Mouse (Mus musculus): ENCODE data around the gene Kl.

The Kl gene

GRCm38 (mm10) chr5:150952328-150952668, at the start of gene Kl:
Gene Kl, plus strand, starts transcription at chr5:150952607.
- no peak for DNase-seq (ENCODE audit: low read depth in 2 of 2, low spot score in 2 of 2)

- DNase-seq (ENCODE audit: low read depth in 2 of 2, low spot score in 2 of 2), result no peak
These were observed 46.1 kb upstream of the Kl start for GRCm38 (mm10) chr5:150906053-150907040.

GRCm38 (mm10) chr5:150912156-150912555, 40.3 kb upstream of the Kl start:
- no peak for DNase-seq (ENCODE audit: low read depth in 2 of 2, low spot score in 2 of 2)

GRCm38 (mm10) chr5:150912656-150913055, 39.8 kb upstream of the Kl start:
- no peak for DNase-seq (ENCODE audit: low read depth in 2 of 2, low spot score in 2 of 2)

DNA sequence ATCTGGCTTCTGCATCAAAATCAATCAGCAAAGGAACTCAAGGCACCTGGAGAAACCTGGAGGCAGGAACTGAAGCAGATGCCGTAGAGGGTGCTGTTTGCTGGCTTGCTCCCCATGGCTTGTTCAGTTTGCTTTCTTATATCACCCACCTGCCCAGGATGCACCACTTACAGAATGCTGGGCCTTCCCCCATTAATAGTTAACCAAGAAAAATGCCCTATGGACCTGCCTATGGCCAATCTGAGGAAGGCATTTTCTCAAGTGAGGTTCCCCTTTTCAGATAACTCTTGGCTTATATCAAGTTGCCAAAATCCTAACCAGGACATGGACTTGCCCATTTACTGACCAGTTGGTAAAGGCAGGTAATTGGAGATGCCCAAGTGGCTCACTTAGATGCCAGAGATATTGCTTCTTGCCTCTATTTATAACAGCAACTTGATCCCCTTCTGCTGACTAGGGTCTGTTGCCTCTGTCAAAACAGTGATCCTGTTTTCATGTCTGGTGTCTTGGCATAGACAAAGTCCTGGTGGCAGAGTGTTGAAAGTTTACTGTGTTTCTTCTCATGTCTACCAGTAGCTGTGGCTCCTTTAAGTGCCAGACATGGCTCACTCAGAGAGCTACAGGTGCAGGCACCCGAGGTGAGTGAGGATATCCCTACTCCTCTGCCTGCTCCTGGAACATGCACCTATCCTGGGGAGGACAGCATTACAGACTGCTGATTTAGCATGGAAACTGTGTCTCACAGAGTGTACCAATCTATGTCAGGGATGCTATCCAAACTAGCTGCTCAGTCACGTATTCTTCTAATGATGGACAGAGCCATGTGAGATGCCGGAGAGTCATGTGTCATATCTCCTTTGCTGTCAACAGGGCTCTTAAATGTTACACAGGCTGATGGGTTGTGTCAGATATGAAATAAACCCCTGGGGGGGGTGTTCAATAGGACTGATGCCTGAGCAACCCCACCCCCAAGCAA, 37.0 kb upstream of the Kl start:
- DNase-seq (ENCODE audit: low read depth in 2 of 2, low spot score in 2 of 2), result no peak

GRCm38 (mm10) chr5:150917131-150917858, 35.1 kb upstream of the Kl start:
- DNase-seq (ENCODE audit: low read depth in 2 of 2, low spot score in 2 of 2), result no peak

DNA sequence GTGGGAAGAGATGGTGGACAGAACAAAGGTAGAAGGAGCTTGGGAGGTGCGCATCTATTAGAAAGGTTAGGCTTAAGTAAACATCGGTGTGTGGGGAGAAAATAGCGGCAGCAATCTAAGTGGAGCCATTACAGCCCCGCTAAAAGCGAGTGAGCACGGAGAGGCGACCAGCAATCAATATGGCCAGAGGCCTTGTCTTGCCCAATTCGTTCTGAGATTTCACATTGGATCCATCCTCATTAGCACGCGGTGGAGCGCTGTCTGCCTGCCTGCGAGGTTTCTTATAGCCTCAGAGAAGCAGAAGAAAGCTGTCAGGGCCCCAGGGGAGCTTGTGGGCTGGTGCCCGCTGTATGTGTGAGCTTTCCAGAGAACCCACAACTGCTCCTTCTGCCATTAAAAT, 33.8 kb upstream of the Kl start:
- DNase-seq (ENCODE audit: low read depth in 2 of 2, low spot score in 2 of 2), result no peak

DNA sequence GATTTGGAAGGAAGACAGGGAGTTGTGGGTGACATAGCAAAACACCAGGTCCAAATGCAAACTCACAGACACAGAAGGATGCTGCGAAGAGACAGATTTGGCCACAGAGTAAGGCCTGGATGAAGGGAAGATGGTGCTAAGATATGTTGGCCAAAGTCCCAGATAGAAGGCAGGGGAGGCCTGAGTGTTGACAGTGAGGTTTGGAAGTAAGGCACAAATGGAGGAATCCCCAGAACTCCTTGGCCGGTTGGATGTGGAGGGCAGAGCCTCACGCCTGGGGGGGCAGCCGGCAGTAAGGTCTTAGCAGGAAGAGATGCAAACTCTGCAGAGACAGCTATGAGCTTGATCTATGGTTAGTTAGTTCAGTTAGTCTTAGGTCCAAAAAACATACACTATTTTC, 33.1 kb upstream of the Kl start:
- DNase-seq (ENCODE audit: low read depth in 2 of 2, low spot score in 2 of 2), result no peak

DNA sequence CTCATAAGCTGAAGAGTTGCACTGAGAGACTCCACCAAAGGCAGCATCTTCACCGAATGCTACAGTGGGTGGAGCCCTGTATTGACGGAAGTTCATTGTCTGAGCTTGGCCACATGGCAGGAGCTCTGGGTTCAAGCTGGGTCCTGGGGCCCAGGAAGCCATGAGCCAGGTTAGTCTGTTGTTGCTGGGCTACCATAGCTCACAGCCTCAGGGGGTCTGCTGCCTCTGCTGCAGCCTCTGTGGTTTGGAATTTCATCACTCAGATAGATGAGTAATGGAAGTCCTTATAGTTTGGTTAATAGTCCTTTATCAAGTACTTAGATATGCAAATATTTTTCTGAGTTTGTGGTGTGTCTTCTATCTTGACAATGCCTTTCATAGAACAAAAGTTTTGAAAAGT, 32.4 kb upstream of the Kl start:
- no peak for DNase-seq (ENCODE audit: low read depth in 2 of 2, low spot score in 2 of 2)

GRCm38 (mm10) chr5:150929406-150929805, 23.0 kb upstream of the Kl start:
- DNase-seq (ENCODE audit: low read depth in 2 of 2, low spot score in 2 of 2), result no peak

DNA sequence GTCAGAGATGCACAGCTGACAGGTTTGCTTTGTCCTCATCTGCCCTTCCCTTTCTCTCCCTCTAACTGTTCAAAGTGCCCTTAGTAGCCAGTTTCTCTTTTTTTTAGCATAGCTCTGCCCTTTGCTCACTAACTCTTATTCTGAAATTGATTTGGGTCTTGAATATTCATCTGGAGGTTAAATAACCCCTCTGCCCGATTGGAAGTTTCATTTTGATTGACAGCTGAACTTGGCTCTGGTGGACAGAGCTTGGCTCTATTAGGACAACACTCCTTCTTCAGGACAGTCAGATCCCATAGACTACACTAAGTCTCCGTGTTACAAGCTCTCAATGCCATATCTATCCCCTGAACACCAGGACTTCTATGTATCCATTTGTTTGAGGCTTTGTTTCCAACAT, 19.8 kb upstream of the Kl start:
- no peak for DNase-seq (ENCODE audit: low read depth in 2 of 2, low spot score in 2 of 2)

GRCm38 (mm10) chr5:150936213-150936612, 16.2 kb upstream of the Kl start:
- DNase-seq (ENCODE audit: low read depth in 2 of 2, low spot score in 2 of 2), result no peak

- no peak for DNase-seq (ENCODE audit: low read depth in 2 of 2, low spot score in 2 of 2)
These were observed 15.6 kb upstream of the Kl start for GRCm38 (mm10) chr5:150936807-150937206.

DNA sequence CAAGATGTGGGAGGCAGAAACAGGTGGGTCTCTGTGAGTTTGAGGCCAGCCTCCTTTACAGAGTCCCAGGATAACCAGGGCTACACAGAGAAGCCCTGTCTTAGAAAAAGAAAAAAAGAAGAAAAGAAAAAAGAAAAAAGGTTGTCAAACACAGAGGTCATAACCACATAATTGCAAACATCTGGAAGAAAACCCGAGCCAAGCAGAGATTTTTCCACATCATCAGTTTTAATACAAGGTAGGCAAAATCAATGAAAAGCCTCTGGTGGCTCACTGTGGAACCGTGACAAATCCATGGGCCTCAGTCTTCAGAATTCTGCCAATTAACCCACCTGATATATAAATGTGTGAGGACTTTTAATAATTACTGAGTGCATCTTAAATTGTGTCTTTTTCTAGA, 14.9 kb upstream of the Kl start:
- DNase-seq (ENCODE audit: low read depth in 2 of 2, low spot score in 2 of 2), result no peak

DNA sequence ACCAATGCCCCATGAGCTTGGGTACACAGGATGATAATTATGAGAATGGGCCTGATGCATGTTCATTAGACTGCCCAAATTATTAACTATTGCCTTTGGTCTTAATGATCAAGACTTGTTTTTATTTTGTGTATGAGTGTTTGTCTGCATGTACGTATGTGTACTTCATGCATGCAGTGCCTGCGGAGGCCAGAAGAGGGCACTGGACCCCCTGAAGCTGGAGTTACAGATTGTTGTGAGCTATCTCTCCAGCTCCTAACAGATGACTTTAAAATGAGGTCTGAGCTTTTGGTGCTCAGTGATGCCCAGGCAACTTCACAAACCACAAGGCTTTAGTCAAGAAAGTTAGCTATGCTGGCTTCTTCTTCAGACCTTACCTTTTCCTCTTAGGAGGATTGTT, 6.8 kb upstream of the Kl start:
- DNase-seq (ENCODE audit: low read depth in 2 of 2, low spot score in 2 of 2), result no peak

DNA sequence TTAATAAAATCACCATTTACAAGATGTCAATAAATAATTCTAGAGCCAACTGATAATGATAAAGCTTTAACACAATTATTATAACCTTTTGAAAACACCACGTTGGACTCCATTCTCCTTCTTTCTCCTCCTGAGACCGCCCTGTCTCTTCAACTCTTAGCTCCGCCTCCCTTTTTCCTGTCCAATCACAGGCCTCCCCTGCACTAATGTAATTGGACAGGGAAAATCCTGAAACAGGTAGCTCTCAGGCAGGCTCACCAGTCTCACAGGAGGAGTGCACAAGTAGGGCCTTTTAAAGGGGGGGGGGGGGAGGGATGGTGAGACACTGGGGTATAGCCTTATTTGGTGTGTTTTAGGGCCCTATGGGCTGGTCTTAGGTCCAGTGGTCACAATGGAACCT, 3.3 kb upstream of the Kl start:
- DNase-seq (ENCODE audit: low read depth in 2 of 2, low spot score in 2 of 2), result no peak

DNA sequence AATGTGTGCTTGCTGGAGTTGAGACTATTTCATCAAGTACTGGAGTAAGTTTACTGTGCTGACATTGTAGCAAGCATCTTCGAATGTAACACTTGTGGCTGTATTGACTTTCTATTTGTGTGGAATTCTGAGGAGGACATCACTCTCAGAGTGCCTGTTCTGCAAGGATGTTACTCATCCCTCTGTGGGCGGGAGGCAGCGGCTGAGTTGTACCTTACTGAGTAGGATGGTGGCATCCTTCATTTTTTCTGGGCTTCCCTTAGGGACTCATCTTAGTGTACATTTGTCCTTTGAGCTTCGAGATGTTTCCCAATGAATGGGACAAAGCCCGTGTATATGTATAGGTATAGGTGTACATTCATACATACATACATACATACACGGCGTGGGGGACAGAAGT, 1.1 kb upstream of the Kl start:
- DNase-seq (ENCODE audit: low read depth in 2 of 2, low spot score in 2 of 2), result no peak

DNA sequence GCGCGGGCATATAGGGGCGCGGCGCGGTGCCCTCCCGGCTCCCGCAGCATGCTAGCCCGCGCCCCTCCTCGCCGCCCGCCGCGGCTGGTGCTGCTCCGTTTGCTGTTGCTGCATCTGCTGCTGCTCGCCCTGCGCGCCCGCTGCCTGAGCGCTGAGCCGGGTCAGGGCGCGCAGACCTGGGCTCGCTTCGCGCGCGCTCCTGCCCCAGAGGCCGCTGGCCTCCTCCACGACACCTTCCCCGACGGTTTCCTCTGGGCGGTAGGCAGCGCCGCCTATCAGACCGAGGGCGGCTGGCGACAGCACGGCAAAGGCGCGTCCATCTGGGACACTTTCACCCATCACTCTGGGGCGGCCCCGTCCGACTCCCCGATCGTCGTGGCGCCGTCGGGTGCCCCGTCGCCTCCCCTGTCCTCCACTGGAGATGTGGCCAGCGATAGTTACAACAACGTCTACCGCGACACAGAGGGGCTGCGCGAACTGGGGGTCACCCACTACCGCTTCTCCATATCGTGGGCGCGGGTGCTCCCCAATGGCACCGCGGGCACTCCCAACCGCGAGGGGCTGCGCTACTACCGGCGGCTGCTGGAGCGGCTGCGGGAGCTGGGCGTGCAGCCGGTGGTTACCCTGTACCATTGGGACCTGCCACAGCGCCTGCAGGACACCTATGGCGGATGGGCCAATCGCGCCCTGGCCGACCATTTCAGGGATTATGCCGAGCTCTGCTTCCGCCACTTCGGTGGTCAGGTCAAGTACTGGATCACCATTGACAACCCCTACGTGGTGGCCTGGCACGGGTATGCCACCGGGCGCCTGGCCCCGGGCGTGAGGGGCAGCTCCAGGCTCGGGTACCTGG, 488 bp downstream of the Kl start:
- DNase-seq (ENCODE audit: low read depth in 2 of 2, low spot score in 2 of 2), result no peak

GRCm38 (mm10) chr5:150954791-150955190, 2.4 kb downstream of the Kl start:
- no peak for DNase-seq (ENCODE audit: low read depth in 2 of 2, low spot score in 2 of 2)

GRCm38 (mm10) chr5:150959861-150960260, 7.5 kb downstream of the Kl start:
- DNase-seq (ENCODE audit: low read depth in 2 of 2, low spot score in 2 of 2), result no peak
